Mouse (Mus musculus): ENCODE measurements around the gene Il25. TPM values are rescaled to one million over a fixed set of nuclear protein-coding genes. Genes with fewer than 3 reads are reported as not detected.

Il25 gene
- total RNA-seq, 2 experiments from 2014 or later: not detected

Small RNA genes within 50 kb of the gene (microRNA-seq; reads per million reads assigned to microRNA genes)
- gene Mir208a (1.6 to 6.5 reads per million in 2 experiments), gene Mir208b (0.67 to 2.4 reads per million in 2 experiments)

Other genes with a start within 250 kb of the Il25 start
- gene 1700123O20Rik, start 246.5 kb upstream of the Il25 start, total RNA-seq (2021): 10 to 100 TPM; 25.5 to 28.1 TPM
- 100 to 1,000 TPM; 208 to 213 TPM for gene Acin1, start 245.8 kb upstream of the Il25 start, total RNA-seq (2021)
- gene Gm29776, start 233.9 kb upstream of the Il25 start, total RNA-seq (2021): not detected
- gene Cebpe, start 220.5 kb upstream of the Il25 start, total RNA-seq (2021): not detected
- 10 to 100 TPM; 63.7 to 66.3 TPM for gene Slc7a8, start 150.7 kb upstream of the Il25 start, total RNA-seq (2021)
- gene Rnf212b, start 118.6 kb upstream of the Il25 start, total RNA-seq (2021): not detected
- 10 to 100 TPM; 16.6 to 16.8 TPM for gene Homez, start 61.7 kb upstream of the Il25 start, total RNA-seq (2021)
- 10 to 100 TPM; 36.7 to 40.0 TPM for gene Ppp1r3e, start 55.1 kb upstream of the Il25 start, total RNA-seq (2021)
- 10 to 100 TPM; 68.8 to 72.1 TPM for gene Bcl2l2, start 49.3 kb upstream of the Il25 start, total RNA-seq (2021)
- gene Gm20521, start 49.3 kb upstream of the Il25 start, total RNA-seq (2021): 1 to 10 TPM in 1 of 2 experiments, not detected in 1; 9.9 TPM
- gene Pabpn1, start 40.2 kb upstream of the Il25 start, total RNA-seq (2021): 100 to 1,000 TPM; 266 to 288 TPM
- gene Slc22a17, start 19.6 kb upstream of the Il25 start, total RNA-seq (2021): 100 to 1,000 TPM; 606 to 608 TPM
- gene Efs, start 6.6 kb upstream of the Il25 start, total RNA-seq (2021): 10 to 100 TPM; 16.8 to 17.9 TPM
- 10 to 100 TPM; 33.5 to 37.0 TPM for gene Cmtm5, start 3.6 kb downstream of the Il25 start, total RNA-seq (2021)
- gene Myh6, start 34.2 kb downstream of the Il25 start, total RNA-seq (2021): 1 to 10 TPM; 3.1 to 4.9 TPM
- not detected for gene Gm17428, start 44.2 kb downstream of the Il25 start, total RNA-seq (2021)
- 1 to 10 TPM; 4.4 to 7.4 TPM for gene Myh7, start 61.9 kb downstream of the Il25 start, total RNA-seq (2021)
- 10 to 100 TPM; 30.0 to 39.1 TPM for gene Ngdn, start 82.8 kb downstream of the Il25 start, total RNA-seq (2021)
- 10 to 100 TPM; 34.0 to 39.3 TPM for gene Zfhx2, start 159.6 kb downstream of the Il25 start, total RNA-seq (2021)
- gene Thtpa, start 162.1 kb downstream of the Il25 start, total RNA-seq (2021): 10 to 100 TPM; 26.5 to 31.1 TPM
- gene Ap1g2, start 173.9 kb downstream of the Il25 start, total RNA-seq (2021): 10 to 100 TPM; 19.2 to 20.6 TPM
- 100 to 1,000 TPM; 410 to 431 TPM for gene Jph4, start 184.2 kb downstream of the Il25 start, total RNA-seq (2021)

All from layer of hippocampus, postnatal 10 days (tissue).